Mouse (Mus musculus) monocyte, adult 2 months (primary cell): ENCODE results near the gene Trip11.

Experiments used
- DNase-seq, 2 experiments: peaks; one replicate each; pipeline ENCODE4 v3.0.0; 2022; ENCODE audit warnings: low spot score in 2 of 2, low read depth in 1 of 2

The Trip11 gene

GRCm38 (mm10) chr12:101831221-101831620 lies 81.8 kb downstream of the Trip11 start:
- DNase-seq, result no peak

DNA sequence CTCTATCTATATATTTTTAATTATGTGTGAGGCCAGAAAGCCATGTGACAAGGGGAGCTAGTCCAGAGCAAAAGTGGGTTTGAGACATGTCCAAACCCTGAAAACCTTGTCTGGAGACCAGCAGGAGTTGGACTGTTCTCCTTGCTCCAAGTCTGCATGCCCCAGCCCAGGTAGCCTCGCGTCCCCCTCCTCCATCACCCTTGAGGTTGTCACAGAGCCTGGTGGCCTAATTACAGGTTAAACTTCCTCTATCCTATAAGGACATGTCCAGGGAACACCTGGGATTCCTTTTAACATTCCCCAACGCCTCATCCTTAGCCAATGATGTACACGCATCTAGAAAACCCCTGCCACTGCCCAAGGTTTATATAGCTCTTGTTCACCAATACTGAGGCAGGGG lies 89.9 kb downstream of the Trip11 start:
- DNase-seq, result no peak

DNA sequence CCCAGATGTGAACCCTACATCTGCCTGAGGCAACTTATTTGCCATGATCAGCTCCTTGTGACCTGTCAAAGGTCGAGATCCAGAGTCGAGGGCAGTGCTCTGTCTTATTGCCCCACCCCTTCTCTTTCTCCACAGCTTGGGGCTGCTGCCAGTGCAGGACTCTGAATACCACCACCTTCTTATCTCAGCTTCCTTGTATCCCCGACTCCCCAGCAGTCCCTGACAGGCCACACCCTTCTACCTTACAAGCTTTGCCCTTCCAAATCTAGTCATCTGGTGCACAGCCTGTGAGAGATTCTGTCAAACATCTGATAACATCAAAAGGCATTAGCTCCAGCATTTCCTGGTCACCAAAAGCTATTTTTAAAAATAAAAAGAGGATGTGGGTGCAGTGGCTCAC lies 91.5 kb downstream of the Trip11 start:
- DNase-seq, result no peak

DNA sequence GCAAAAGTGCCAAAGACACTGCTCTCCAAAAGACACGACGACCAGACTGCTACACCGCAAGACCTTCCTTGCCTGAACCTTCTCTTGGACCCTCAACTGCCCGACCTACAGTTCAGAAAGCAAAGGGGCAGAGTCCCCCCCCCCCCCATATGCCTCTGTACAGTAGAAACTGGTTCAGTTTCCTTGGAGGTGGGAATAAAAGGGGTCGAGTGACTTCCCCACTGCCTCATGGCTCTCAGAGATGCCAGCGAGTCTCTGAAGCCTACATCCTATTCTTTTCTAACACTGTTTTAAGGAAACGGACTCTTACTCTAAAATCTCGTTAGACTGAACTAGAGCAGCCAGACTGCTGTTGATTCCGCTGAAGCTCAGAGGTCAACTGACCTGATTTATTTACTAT lies 93.5 kb downstream of the Trip11 start:
- no peak for DNase-seq

GRCm38 (mm10) chr12:101818608-101819370 lies 94.3 kb downstream of the Trip11 start, which contains the start of gene Fbln5:
Gene Fbln5, minus strand, starts transcription at chr12:101819055.
- DNase-seq, result no peak

DNA sequence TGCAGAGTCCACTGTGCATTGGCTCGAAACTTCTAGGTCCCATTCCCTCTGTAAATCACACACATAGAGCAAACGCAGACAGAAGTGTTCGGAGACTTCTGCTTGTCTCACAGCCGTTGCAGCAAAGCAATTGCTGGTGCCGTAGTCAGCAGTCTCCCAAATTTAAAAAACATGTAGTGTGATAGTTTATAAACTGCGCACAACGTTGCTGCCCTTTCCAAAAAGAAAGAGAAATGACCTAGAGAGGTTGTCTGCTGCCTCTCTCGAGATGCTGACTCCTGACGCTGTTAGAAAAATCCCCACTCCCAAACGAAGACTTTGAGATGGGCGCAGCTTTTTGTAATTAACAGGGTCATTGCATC lies 94.8 kb downstream of the Trip11 start:
- no peak for DNase-seq

DNA sequence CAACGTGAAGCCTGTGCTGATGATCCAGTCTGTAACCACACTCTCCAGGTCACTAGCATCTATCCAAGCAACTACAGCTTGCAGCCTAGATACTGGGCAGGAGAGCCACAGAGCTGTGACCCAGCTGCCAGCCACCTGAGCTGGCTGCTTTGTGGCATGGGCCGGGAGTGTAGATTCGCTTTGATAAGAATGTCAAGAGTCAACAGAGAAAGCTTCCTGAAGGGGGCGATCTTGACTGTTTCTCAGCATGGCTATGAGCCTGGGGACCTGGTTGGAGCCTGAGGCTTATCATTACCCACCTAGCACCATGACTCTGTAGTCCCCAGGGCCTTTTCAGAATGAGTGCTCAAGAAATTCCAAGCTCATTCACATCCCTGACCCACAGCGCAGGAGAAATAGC lies 96.3 kb downstream of the Trip11 start:
- no peak for DNase-seq

- no peak for DNase-seq
Measured at GRCm38 (mm10) chr12:101815796-101816195, 97.3 kb downstream of the Trip11 start.

DNA sequence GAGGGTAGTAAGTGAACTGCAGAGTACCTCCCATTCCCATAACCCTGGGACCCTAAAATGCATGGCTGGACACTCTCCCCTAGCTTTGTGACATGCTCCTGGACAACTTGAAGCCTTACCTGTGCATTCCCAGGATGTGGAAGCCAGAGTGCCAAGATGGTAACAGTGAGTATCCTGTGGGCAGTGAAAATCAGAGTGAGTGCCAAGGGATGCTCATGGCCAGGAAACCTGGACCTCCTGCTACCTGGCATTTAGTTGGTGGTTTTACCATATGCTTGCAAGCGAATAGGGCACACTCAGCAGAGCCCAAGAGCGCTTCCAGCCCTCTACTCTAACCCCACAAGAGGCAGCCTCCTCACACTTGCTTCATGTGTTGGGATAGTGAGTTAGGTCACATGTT lies 98.6 kb downstream of the Trip11 start:
- DNase-seq, result no peak

- DNase-seq, result no peak
Measured at GRCm38 (mm10) chr12:101811181-101811580, 101.9 kb downstream of the Trip11 start.

GRCm38 (mm10) chr12:101810515-101810914 lies 102.6 kb downstream of the Trip11 start:
- no peak for DNase-seq

DNA sequence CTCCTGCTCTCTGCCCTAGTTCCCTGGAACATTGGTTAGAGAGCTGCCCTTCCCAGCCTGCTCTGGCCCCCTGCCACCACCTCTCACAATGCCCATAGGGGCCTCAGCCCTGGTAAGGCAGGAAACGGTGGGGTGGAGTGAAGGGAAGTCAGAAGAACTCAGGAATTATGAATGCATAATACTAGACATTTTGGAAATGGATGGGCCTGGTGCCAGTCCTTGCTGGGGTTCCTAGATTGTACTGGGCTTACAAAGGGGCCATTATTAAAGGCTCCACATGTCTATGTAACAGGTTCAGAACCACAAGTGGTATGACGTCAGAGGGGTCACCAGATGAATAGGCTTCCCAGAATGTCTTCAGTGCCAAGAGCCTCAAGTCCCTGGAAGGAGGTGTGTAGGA lies 105.7 kb downstream of the Trip11 start:
- no peak for DNase-seq

- no peak for DNase-seq
Measured at GRCm38 (mm10) chr12:101802445-101802844, 110.6 kb downstream of the Trip11 start.

GRCm38 (mm10) chr12:101801744-101802143 lies 111.3 kb downstream of the Trip11 start:
- no peak for DNase-seq

- no peak for DNase-seq
Measured at GRCm38 (mm10) chr12:101801051-101801450, 112.0 kb downstream of the Trip11 start.

DNA sequence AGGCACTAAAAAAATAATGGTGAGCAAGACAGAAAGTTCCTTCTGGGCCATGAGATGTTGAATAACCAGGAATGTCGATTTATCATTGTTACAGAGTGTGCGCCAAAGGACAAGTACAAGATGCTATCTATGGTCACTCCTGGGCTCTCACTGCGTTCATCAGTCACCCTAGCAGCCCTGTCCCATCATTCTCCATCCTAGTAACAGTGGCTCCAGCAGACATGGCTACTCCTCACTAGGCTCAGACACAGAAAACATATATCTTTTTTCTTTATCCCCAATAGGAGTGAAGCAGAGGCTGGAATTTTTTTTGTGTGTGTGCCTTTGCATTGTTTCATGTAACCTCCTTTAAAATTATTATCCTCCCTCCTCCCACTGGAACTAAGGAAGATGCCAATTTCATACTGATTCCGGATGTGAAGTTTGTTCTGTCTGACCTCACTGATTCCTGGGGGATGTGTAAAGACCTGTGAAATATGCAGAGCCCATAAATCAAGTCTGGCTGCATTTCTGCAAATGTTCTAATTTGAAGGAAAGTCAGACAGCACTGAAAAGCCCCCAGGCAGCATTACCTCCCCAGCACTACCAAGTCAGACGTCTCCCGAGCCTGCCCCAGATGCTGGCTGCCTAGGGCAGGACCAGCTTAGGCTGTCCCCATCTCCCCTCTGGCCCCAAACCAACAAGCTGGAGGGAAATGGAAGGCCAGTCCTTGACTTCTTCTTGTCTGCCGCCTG lies 114.7 kb downstream of the Trip11 start:
- DNase-seq, result no peak

GRCm38 (mm10) chr12:101794458-101794857 lies 118.6 kb downstream of the Trip11 start:
- DNase-seq, result no peak

DNA sequence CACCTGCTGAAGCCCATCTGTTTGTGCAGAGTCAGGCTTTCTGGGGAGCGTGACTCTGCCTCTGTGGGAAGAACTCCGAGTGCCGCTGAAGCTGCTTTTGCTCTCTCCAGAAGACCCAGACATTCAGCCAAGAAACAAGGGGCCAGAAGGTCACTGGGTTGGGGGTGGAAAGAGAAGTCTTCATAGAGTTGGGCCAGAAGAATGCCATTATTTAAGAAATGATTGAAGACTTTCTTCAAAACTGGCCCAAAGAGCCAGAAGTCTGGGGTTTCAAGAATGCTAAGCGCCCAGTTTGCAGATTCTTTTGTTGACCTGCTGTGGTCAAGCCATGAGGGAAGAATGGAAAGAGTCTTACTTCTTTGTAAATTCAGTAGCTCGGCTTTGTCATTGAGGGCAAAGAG lies 119.8 kb downstream of the Trip11 start:
- no peak for DNase-seq

DNA sequence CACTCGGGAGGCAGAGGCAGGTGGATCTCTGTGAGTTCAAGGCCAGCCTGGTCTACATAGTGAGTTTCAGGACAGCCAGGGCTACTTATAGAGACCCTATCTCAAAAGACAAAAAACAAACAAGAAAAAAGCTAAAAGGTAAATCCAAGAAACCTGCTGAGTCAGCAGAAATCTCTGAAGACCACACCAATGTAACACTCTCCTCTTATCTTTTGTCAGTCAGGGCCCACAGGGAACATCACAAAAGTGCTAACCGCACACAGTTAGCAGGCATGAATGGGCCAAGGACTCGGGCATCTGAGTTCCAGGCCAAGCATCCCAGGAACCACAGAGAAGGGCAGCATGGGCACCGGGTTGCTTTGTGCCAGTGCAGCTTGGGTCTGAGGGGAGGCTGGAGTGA lies 120.4 kb downstream of the Trip11 start:
- DNase-seq, result no peak

GRCm38 (mm10) chr12:101789767-101790166 lies 123.3 kb downstream of the Trip11 start:
- no peak for DNase-seq

DNA sequence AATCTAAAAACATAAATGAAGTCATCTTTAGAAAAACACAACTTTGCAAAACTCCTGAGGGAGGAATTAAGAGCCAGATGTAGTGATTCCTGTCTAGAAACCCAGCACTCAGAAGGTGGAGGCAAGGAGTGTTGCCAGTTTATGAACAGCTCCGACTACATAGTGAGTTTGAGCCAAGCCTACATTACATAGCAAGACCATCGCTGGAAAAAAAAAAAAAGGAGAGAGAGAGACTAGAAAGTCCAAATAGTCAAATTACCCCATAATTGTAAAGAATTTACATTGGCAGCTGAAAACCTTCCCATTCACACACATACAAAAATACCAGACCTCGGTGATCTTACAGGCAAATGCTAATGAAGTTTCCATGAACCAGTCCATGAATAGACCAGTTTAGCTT lies 123.8 kb downstream of the Trip11 start:
- DNase-seq, result no peak
